Mouse (Mus musculus) liver, embryonic 16.5 days (tissue): ENCODE measurements around the gene Esyt3. TPM values are rescaled to one million over a fixed set of nuclear protein-coding genes. Genes with fewer than 3 reads are reported as not detected.

Source experiments
- ATAC-seq: fragments of 200-750 bp; cut with Nextera tagmentation; 2 replicates; pipeline ENCODE4 v1.8.0; 2017; ENCODE audit warnings: low read depth, mild to moderate bottlenecking, moderate number of reproducible peaks, moderate library complexity
- H3K27ac ChIP-seq: fragments of 300-500 bp; sonication (generic); 2 replicates; pipeline ENCODE4 v1.5.1; 2014; ENCODE audit warnings: mild to moderate bottlenecking, low read length
- H3K27me3 ChIP-seq: fragments of 300-500 bp; sonication (generic); 2 replicates; pipeline ENCODE4 v1.6.1; 2014; ENCODE audit warnings: low read depth, low read length, mixed read lengths; ENCODE audit not compliant: control insufficient read depth, insufficient read depth
- H3K36me3 ChIP-seq: fragments of 300-500 bp; sonication (generic); 2 replicates; pipeline ENCODE4 v1.6.1; 2014; ENCODE audit warnings: mild to moderate bottlenecking; ENCODE audit not compliant: control insufficient read depth, insufficient read depth
- H3K4me1 ChIP-seq: fragments of 300-500 bp; sonication (generic); 2 replicates; pipeline ENCODE4 v1.6.1; 2014; ENCODE audit warnings: low read depth, low read length, mixed read lengths; ENCODE audit not compliant: control insufficient read depth
- H3K4me2 ChIP-seq: fragments of 300-500 bp; sonication (generic); 2 replicates; pipeline ENCODE4 v1.6.1; 2014; ENCODE audit warnings: low read depth, low read length, mixed read lengths
- H3K4me3 ChIP-seq: fragments of 300-500 bp; sonication (generic); 2 replicates; pipeline ENCODE4 v1.5.1; 2014; ENCODE audit warnings: low read depth, mild to moderate bottlenecking, low read length
- H3K9ac ChIP-seq: fragments of 300-500 bp; sonication (generic); 2 replicates; pipeline ENCODE4 v1.6.1; 2014; ENCODE audit warnings: low read depth, low read length
- H3K9me3 ChIP-seq: fragments of 300-500 bp; sonication (generic); replicated peaks from 2 replicates; pipeline ENCODE4 v1.6.1; 2016; ENCODE audit warnings: low read length; ENCODE audit not compliant: control insufficient read depth
- WGBS: fragments of 180-500 bp; shearing (Covaris S2); extraction: QIAGEN DNeasy Blood & Tissue Kit; methylation state at CpG from one replicate; pipeline ENCODE4 v1.1.7; 2014; ENCODE audit not compliant: insufficient replicate concordance; 5-methylcytosine and 5-hydroxymethylcytosine counted together
- polyA plus RNA-seq: library from polyadenylated mRNA; unstranded; fragments of >200 nt; fragmentation: Nextera tagmentation; extraction: Ambion mirVana; gene quantifications from 2 replicates; pipeline ENCODE4 v1.2.1, GENCODE M21; 2015

Esyt3 gene
- 0.02 and 0.09 TPM in 2 replicates for polyA plus RNA-seq

GRCm38 (mm10) chr9:99357921-99358692, at the start of gene Esyt3:
Gene Esyt3, minus strand, starts transcription at chr9:99358557.
- Histone ChIP-seq H3K9ac (no peak within 1 kb of the TSS), H3K9me3 (no peaks in the 10 kb centered on the region), H3K36me3 (no peaks in the 10 kb centered on the region), H3K27me3 (peaks cover 36% of the 10 kb centered on the region), H3K4me1 (peaks cover 2% of the 10 kb centered on the region; the same call in 1 of the 2 replicates), H3K4me3 (peak within 1 kb of the TSS; percentile 41), H3K27ac (no peak within 1 kb of the TSS), H3K4me2 (peak within 1 kb of the TSS; percentile 62)
- 2% methylated on average over 62 of the region's 66 CpGs for WGBS
- ATAC-seq, result peak; percentile 43; the same call in 1 of the 2 replicates

GRCm38 (mm10) chr9:99401288-99401974, 43.1 kb upstream of the Esyt3 start:
- 55% methylated on average over 9 of the region's 9 CpGs for WGBS
- no peaks in the 10 kb centered on the region for H3K27me3 ChIP-seq
- no peak overlapping the region for H3K4me2 ChIP-seq
- H3K36me3 ChIP-seq, result no peaks in the 10 kb centered on the region
- H3K9me3 ChIP-seq, result no peaks in the 10 kb centered on the region
- ATAC-seq, result no peak
- no peak overlapping the region for H3K4me3 ChIP-seq
- H3K9ac ChIP-seq, result no peak overlapping the region
- no peak overlapping the region for H3K27ac ChIP-seq
- no peaks in the 10 kb centered on the region for H3K4me1 ChIP-seq

- Histone ChIP-seq H3K27me3 (no peaks in the 10 kb centered on the region), H3K4me3 (no peak overlapping the region), H3K4me1 (no peaks in the 10 kb centered on the region), H3K9me3 (no peaks in the 10 kb centered on the region), H3K36me3 (no peaks in the 10 kb centered on the region), H3K27ac (no peak overlapping the region), H3K9ac (no peak overlapping the region), H3K4me2 (no peak overlapping the region)
- no peak for ATAC-seq
- WGBS, result 57% methylated on average over 6 of the region's 6 CpGs
Observed at GRCm38 (mm10) chr9:99400781-99401180, 42.4 kb upstream of the Esyt3 start.

GRCm38 (mm10) chr9:99397056-99397815, 38.9 kb upstream of the Esyt3 start:
- Histone ChIP-seq H3K9ac (no peak overlapping the region), H3K4me2 (no peak overlapping the region), H3K4me1 (no peaks in the 10 kb centered on the region), H3K27ac (no peak overlapping the region), H3K36me3 (no peaks in the 10 kb centered on the region), H3K9me3 (no peaks in the 10 kb centered on the region), H3K27me3 (no peaks in the 10 kb centered on the region), H3K4me3 (no peak overlapping the region)
- ATAC-seq, result no peak
- whole genome bisulfite sequencing, result 64% methylated on average over 13 of the region's 13 CpGs

- Histone ChIP-seq H3K36me3 (no peaks in the 10 kb centered on the region), H3K4me1 (no peaks in the 10 kb centered on the region), H3K27me3 (no peaks in the 10 kb centered on the region), H3K9me3 (no peaks in the 10 kb centered on the region), H3K4me3 (no peak overlapping the region), H3K27ac (no peak overlapping the region), H3K4me2 (no peak overlapping the region), H3K9ac (no peak overlapping the region)
- 68% methylated on average over 11 of the region's 11 CpGs for WGBS
- ATAC-seq, result no peak
Observed at GRCm38 (mm10) chr9:99394366-99394765, 36.0 kb upstream of the Esyt3 start.

- H3K36me3 ChIP-seq, result no peaks in the 10 kb centered on the region
- H3K4me3 ChIP-seq, result no peak overlapping the region
- H3K27ac ChIP-seq, result no peak overlapping the region
- H3K4me1 ChIP-seq, result no peaks in the 10 kb centered on the region
- H3K9me3 ChIP-seq, result no peaks in the 10 kb centered on the region
- WGBS, result 69% methylated on average over 8 of the region's 8 CpGs
- ATAC-seq, result no peak
- no peaks in the 10 kb centered on the region for H3K27me3 ChIP-seq
- H3K4me2 ChIP-seq, result no peak overlapping the region
- H3K9ac ChIP-seq, result no peak overlapping the region
Observed at GRCm38 (mm10) chr9:99393146-99393545, 34.8 kb upstream of the Esyt3 start.

GRCm38 (mm10) chr9:99391557-99391956, 33.2 kb upstream of the Esyt3 start:
- H3K4me1 ChIP-seq, result no peaks in the 10 kb centered on the region
- no peak overlapping the region for H3K27ac ChIP-seq
- H3K4me2 ChIP-seq, result no peak overlapping the region
- 72% methylated on average over 10 of the region's 10 CpGs for WGBS
- no peaks in the 10 kb centered on the region for H3K9me3 ChIP-seq
- no peaks in the 10 kb centered on the region for H3K27me3 ChIP-seq
- no peak overlapping the region for H3K9ac ChIP-seq
- no peak for ATAC-seq
- no peaks in the 10 kb centered on the region for H3K36me3 ChIP-seq
- no peak overlapping the region for H3K4me3 ChIP-seq

- H3K4me2 ChIP-seq, result no peak overlapping the region
- WGBS, result 49% methylated on average over 2 of the region's 2 CpGs
- H3K9me3 ChIP-seq, result no peaks in the 10 kb centered on the region
- ATAC-seq, result 0 out of 2 replicates have a peak, but pooled peaks have one; percentile 36
- no peaks in the 10 kb centered on the region for H3K36me3 ChIP-seq
- H3K4me3 ChIP-seq, result no peak overlapping the region
- H3K27ac ChIP-seq, result no peak overlapping the region
- no peaks in the 10 kb centered on the region for H3K4me1 ChIP-seq
- H3K9ac ChIP-seq, result no peak overlapping the region
- H3K27me3 ChIP-seq, result no peaks in the 10 kb centered on the region
Observed at GRCm38 (mm10) chr9:99390716-99391115, 32.4 kb upstream of the Esyt3 start.
